Mouse (Mus musculus) kidney, embryonic 16.5 days (tissue): ENCODE results near the gene S1pr2. TPM values are rescaled to one million over a fixed set of nuclear protein-coding genes. Genes with fewer than 3 reads are reported as not detected.

Experiments
- ATAC-seq: fragments of 200-750 bp; cut with Nextera tagmentation; 2 replicates; pipeline ENCODE4 v1.8.0; 2017; ENCODE audit warnings: moderate TSS enrichment; ENCODE audit not compliant: low FRiP score, low TSS enrichment
- H3K27ac ChIP-seq: fragments of 300-500 bp; sonication (generic); 2 replicates; pipeline ENCODE4 v1.5.1; 2014; ENCODE audit warnings: low read length
- H3K27me3 ChIP-seq: fragments of 300-500 bp; sonication (generic); 2 replicates; pipeline ENCODE4 v1.6.1; 2014; ENCODE audit warnings: low read length, control low read depth, mixed read lengths; ENCODE audit not compliant: insufficient read depth
- H3K36me3 ChIP-seq: fragments of 300-500 bp; sonication (generic); 2 replicates; pipeline ENCODE4 v1.6.1; 2014; ENCODE audit warnings: low read length, control low read depth, mixed read lengths; ENCODE audit not compliant: insufficient read depth
- H3K4me1 ChIP-seq: fragments of 300-500 bp; sonication (generic); 2 replicates; pipeline ENCODE4 v1.6.1; 2014; ENCODE audit warnings: low read length, control low read depth, mixed read lengths; ENCODE audit not compliant: insufficient read depth
- H3K4me2 ChIP-seq: fragments of 300-500 bp; sonication (generic); replicated peaks from 2 replicates; pipeline ENCODE4 v1.6.1; 2014; ENCODE audit warnings: low read depth, low read length
- H3K4me3 ChIP-seq: fragments of 300-500 bp; sonication (generic); 2 replicates; pipeline ENCODE4 v1.5.1; 2014; ENCODE audit warnings: mild to moderate bottlenecking, low read length
- H3K9ac ChIP-seq: fragments of 300-500 bp; sonication (generic); replicated peaks from 2 replicates; pipeline ENCODE4 v1.6.1; 2014; ENCODE audit warnings: low read length
- H3K9me3 ChIP-seq: fragments of 300-500 bp; sonication (generic); 2 replicates; pipeline ENCODE4 v1.6.1; 2016; ENCODE audit warnings: low read length, control low read depth
- WGBS: fragments of 180-500 bp; shearing (Covaris S2); extraction: QIAGEN DNeasy Blood & Tissue Kit; methylation state at CpG from one replicate; pipeline ENCODE4 v1.1.7; 2014; 5-methylcytosine and 5-hydroxymethylcytosine counted together
- microRNA-seq: library from miRNA; unstranded; fragments of <30 nt; microRNA quantifications from one replicate; pipeline ENCODE4, GENCODE M21; 2016
- polyA plus RNA-seq: library from polyadenylated mRNA; unstranded; fragments of >200 nt; fragmentation: Nextera tagmentation; extraction: Ambion mirVana; gene quantifications from 2 replicates; pipeline ENCODE4 v1.2.1, GENCODE M21; 2015

The S1pr2 gene
- polyA plus RNA-seq, 1 experiment from 2014 or later: 35.1 TPM

- Histone ChIP-seq H3K9me3 (no peaks in the 10 kb centered on the region), H3K9ac (no peak overlapping the region), H3K4me2 (no peak overlapping the region), H3K27ac (no peak overlapping the region), H3K27me3 (no peaks in the 10 kb centered on the region), H3K36me3 (peaks cover 99% of the 10 kb centered on the region), H3K4me1 (no peaks in the 10 kb centered on the region), H3K4me3 (no peak overlapping the region)
- 81% methylated on average over 4 of the region's 4 CpGs for WGBS
- no peak for ATAC-seq
These were observed 60.4 kb downstream of the S1pr2 start for GRCm38 (mm10) chr9:20916160-20916559.

Small RNAs within 50 kb of the gene (microRNA-seq; reads per million reads assigned to microRNA genes)
- gene Mir7081: 0.79 reads per million

Other genes starting within 250 kb of the S1pr2 start
- 6.5 and 6.6 TPM in 2 replicates for gene Olfm2, start 230.4 kb downstream of the S1pr2 start, polyA plus RNA-seq
- 2.5 TPM in 2 replicates for gene Col5a3, start 161.7 kb downstream of the S1pr2 start, polyA plus RNA-seq
- gene Rdh8, start 158.3 kb downstream of the S1pr2 start, polyA plus RNA-seq: not detected in 2 replicates
- 18.8 and 20.1 TPM in 2 replicates for gene A230050P20Rik, start 108.1 kb downstream of the S1pr2 start, polyA plus RNA-seq
- gene Angptl6, start 97.1 kb downstream of the S1pr2 start, polyA plus RNA-seq: 2.9 and 3.6 TPM in 2 replicates
- gene Ppan, start 88.6 kb downstream of the S1pr2 start, polyA plus RNA-seq: 94.3 and 95.3 TPM in 2 replicates
- 299 and 319 TPM in 2 replicates for gene Eif3g, start 78.2 kb downstream of the S1pr2 start, polyA plus RNA-seq
- gene Dnmt1, start 16.9 kb downstream of the S1pr2 start, polyA plus RNA-seq: 107 and 110 TPM in 2 replicates
- 161 and 169 TPM in 2 replicates for gene Mrpl4, start 26.0 kb upstream of the S1pr2 start, polyA plus RNA-seq
- gene Icam1, start 39.2 kb upstream of the S1pr2 start, polyA plus RNA-seq: 14.2 and 18.0 TPM in 2 replicates
- gene Icam4, start 52.6 kb upstream of the S1pr2 start, polyA plus RNA-seq: 0.84 and 0.91 TPM in 2 replicates
- gene Icam5, start 55.3 kb upstream of the S1pr2 start, polyA plus RNA-seq: 0.39 and 0.45 TPM in 2 replicates
- 0.59 and 0.64 TPM in 2 replicates for gene Zglp1, start 90.3 kb upstream of the S1pr2 start, polyA plus RNA-seq
- 0.77 and 0.84 TPM in 2 replicates for gene Gm49373, start 96.3 kb upstream of the S1pr2 start, polyA plus RNA-seq
- 56.1 and 65.7 TPM in 2 replicates for gene Fdx1l, start 96.8 kb upstream of the S1pr2 start, polyA plus RNA-seq
- gene Gm38431, start 115.2 kb upstream of the S1pr2 start, polyA plus RNA-seq: 2.1 and 3.7 TPM in 2 replicates
- 66.8 and 78.7 TPM in 2 replicates for gene Raver1, start 115.2 kb upstream of the S1pr2 start, polyA plus RNA-seq
- 16.1 and 16.3 TPM in 2 replicates for gene Tyk2, start 154.5 kb upstream of the S1pr2 start, polyA plus RNA-seq
- gene Cdc37, start 173.2 kb upstream of the S1pr2 start, polyA plus RNA-seq: 359 and 386 TPM in 2 replicates
- 14.3 and 15.3 TPM in 2 replicates for gene Pde4a, start 188.9 kb upstream of the S1pr2 start, polyA plus RNA-seq